Mouse (Mus musculus): ENCODE results near the gene Slc39a10. TPM values are rescaled to one million over a fixed set of nuclear protein-coding genes. Genes with fewer than 3 reads are reported as not detected.

Slc39a10 gene
- total RNA-seq (2023), result 12.0 TPM

GRCm38 (mm10) chr1:46892752-46893151, at the start of gene Slc39a10:
TSS of gene Slc39a10 (minus strand) at chr1:46892852.

All from CD8-positive naive resting alpha-beta T cell, adult 57 days (primary cell).